Mouse (Mus musculus) bone marrow, adult 2 months (tissue): ENCODE data around the gene Efcab11.

Experiments used
- CTCF ChIP-seq: fragments of 200-500 bp; IDR thresholded peaks from 2 replicates; pipeline ENCODE4 v1.5.1; 2011; ENCODE audit warnings: low read length, control low read depth; ENCODE audit not compliant: control insufficient read depth, insufficient read depth
- POLR2A ChIP-seq: fragments of 200-500 bp; IDR thresholded peaks from 2 replicates; pipeline ENCODE4 v1.6.1; 2011; ENCODE audit warnings: low read depth, mild to moderate bottlenecking, control low read depth, low read length, borderline replicate concordance; ENCODE audit not compliant: control insufficient read depth

DNA sequence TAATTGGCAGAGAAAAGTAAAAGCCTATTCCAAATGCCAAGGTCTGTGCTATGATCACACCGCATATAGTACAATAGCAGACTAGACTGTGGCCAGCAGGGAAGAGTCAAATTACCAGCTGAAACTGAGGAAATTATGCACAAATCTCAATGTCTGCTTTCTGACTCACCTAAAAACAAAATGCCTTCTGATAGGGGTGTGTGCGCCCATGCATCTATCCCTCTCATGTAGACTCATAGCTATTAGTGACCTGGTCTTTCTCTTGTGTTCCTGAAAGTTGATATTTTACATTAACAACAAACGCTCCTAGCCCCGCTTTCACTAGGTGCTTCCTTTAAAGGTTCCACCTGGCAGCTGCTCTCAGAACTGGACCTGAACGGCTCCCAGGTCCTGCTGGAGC is 102.5 kb downstream of the Efcab11 start:
- no peak for TF ChIP-seq CTCF
- TF ChIP-seq POLR2A = no peak
